Mouse (Mus musculus) limb, embryonic 10.5 days (tissue): Measurements from ENCODE around the gene Hdgf. TPM values are rescaled to one million over a fixed set of nuclear protein-coding genes. Genes with fewer than 3 reads are reported as not detected.

Source experiments
- DNase-seq: peaks from one replicate; pipeline ENCODE4 v3.0.0-alpha.2; 2017; ENCODE audit warnings: low spot score
- H3K27ac ChIP-seq: fragments of 300-500 bp; sonication (generic); 2 replicates; pipeline ENCODE4 v1.5.1; 2016; ENCODE audit warnings: mild to moderate bottlenecking
- H3K27me3 ChIP-seq: fragments of 300-500 bp; sonication (generic); 2 replicates; pipeline ENCODE4 v1.6.1; 2016; ENCODE audit warnings: low read depth, mild to moderate bottlenecking; ENCODE audit not compliant: poor library complexity, severe bottlenecking
- H3K36me3 ChIP-seq: fragments of 300-500 bp; sonication (generic); 2 replicates; pipeline ENCODE4 v1.6.1; 2016; ENCODE audit warnings: mild to moderate bottlenecking, moderate library complexity
- H3K4me1 ChIP-seq: fragments of 300-500 bp; sonication (generic); 2 replicates; pipeline ENCODE4 v1.6.1; 2016
- H3K4me3 ChIP-seq: fragments of 300-500 bp; sonication (generic); 2 replicates; pipeline ENCODE4 v1.5.1; 2016; ENCODE audit warnings: mild to moderate bottlenecking, moderate library complexity
- H3K9me3 ChIP-seq: fragments of 300-500 bp; sonication (generic); replicated peaks from 2 replicates; pipeline ENCODE4 v1.6.1; 2016; ENCODE audit warnings: mild to moderate bottlenecking
- WGBS: fragments of 180-500 bp; shearing (Covaris S2); methylation state at CpG from one replicate; pipeline ENCODE4 v1.1.7; 2016; 5-methylcytosine and 5-hydroxymethylcytosine counted together
- polyA plus RNA-seq: library from polyadenylated mRNA; unstranded; fragments of >200 nt; fragmentation: Nextera tagmentation; extraction: Ambion mirVana; gene quantifications from 2 replicates; pipeline ENCODE4 v1.2.1, GENCODE M21; 2016

The Hdgf gene
- polyA plus RNA-seq, 1 experiment from 2014 or later = 272 TPM

- no peak for DNase-seq
- peak overlapping the region; percentile 75 for H3K4me3 ChIP-seq
- H3K36me3 ChIP-seq = peaks cover 47% of the 10 kb centered on the region
- peaks cover 62% of the 10 kb centered on the region for H3K4me1 ChIP-seq
- no peaks in the 10 kb centered on the region for H3K27me3 ChIP-seq
- H3K9me3 ChIP-seq = no peaks in the 10 kb centered on the region
- 15% methylated on average over 12 of the region's 12 CpGs for WGBS
- peak overlapping the region; percentile 57 for H3K27ac ChIP-seq
Observed at GRCm38 (mm10) chr3:87951946-87952345, 45.8 kb downstream of the Hdgf start.

DNA sequence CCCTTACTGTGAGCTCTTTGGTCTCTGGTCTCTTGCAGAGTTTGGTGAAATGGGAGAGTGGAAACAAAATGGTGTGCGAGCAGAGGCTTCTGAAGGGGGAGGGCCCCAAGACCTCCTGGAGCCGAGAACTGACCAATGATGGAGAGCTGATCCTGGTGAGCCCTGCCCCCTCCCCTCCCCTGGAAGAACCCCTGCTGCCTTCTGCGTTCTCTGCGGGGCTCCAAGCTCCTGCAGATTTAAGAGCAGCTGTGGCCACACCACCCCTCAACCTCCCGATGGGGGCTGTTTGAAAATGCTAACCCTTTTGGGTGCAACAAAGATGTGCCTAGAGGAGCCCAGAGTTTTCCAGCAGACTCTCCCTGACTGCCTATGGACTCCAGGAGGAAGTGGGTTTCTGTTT is 46.3 kb downstream of the Hdgf start:
- H3K36me3 ChIP-seq = peaks cover 47% of the 10 kb centered on the region
- no peaks in the 10 kb centered on the region for H3K27me3 ChIP-seq
- H3K4me1 ChIP-seq = peaks cover 60% of the 10 kb centered on the region
- H3K9me3 ChIP-seq = no peaks in the 10 kb centered on the region
- H3K27ac ChIP-seq = peak overlapping the region; percentile 57
- peak; percentile 41 for DNase-seq
- 3% methylated on average over 5 of the region's 5 CpGs for WGBS
- H3K4me3 ChIP-seq = peak overlapping the region; percentile 75

- H3K36me3 ChIP-seq = peaks cover 23% of the 10 kb centered on the region
- 4% methylated on average over 1 of the region's 1 CpGs for WGBS
- H3K9me3 ChIP-seq = no peaks in the 10 kb centered on the region
- no peak overlapping the region for H3K4me3 ChIP-seq
- no peak for DNase-seq
- H3K4me1 ChIP-seq = peaks cover 39% of the 10 kb centered on the region
- H3K27ac ChIP-seq = peak overlapping the region; percentile 71
- H3K27me3 ChIP-seq = no peaks in the 10 kb centered on the region
Observed at GRCm38 (mm10) chr3:87958056-87958455, 51.9 kb downstream of the Hdgf start.

DNA sequence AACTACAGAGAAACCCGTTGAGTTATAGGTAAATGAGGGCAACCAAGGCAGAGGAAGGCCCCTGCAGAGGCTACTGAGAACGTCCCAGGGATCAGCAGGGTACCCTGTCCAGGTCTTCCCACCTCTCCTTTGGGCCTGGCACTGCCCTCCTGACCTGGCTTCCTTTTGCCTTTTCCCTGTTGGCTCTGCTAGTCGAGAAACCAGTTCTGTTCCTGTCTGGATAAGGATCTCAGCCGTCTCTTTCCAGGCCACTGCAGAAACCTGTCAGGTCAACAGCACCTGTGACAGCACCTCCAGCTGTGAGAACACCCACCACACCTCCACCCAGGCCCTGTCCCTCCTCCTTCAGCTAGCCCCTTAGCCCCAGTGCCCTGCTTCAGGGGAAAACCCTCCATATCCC is 52.4 kb downstream of the Hdgf start:
- H3K27me3 ChIP-seq = no peaks in the 10 kb centered on the region
- DNase-seq = no peak

DNA sequence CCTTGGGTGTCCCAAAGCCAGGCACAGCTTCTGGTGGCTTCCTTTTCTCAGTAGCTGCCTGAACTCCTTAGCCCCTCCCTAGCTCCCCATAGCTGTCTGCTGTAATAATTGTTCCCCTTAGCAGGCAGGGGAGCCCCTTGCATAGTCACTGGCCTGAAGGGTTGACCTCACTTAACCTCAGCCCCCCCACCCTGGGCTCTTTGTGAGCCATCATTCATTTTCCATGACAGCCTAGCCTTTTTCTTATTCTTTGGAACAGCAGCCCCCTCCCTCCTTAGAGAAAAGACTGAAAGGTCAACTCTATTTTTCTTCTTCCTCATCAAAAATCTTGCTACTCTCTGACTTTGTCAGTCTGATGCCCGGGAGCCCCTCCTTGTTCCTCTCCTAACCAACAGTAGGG is 52.8 kb downstream of the Hdgf start:
- DNase-seq = no peak
- Histone ChIP-seq H3K9me3 (no peaks in the 10 kb centered on the region), H3K36me3 (peaks cover 14% of the 10 kb centered on the region), H3K4me1 (peaks cover 39% of the 10 kb centered on the region), H3K27ac (peak overlapping the region; percentile 90), H3K4me3 (0 out of 2 replicates have a peak overlapping the region, but pooled peaks have one; percentile 5), H3K27me3 (no peaks in the 10 kb centered on the region)
- WGBS = 17% methylated on average over 1 of the region's 1 CpGs

More for the DNA sequence above, 52.4 kb downstream of the Hdgf start:
- Histone ChIP-seq H3K9me3 (no peaks in the 10 kb centered on the region), H3K27ac (peak overlapping the region; percentile 71), H3K4me3 (0 out of 2 replicates have a peak overlapping the region, but pooled peaks have one; percentile 5), H3K4me1 (peaks cover 39% of the 10 kb centered on the region), H3K36me3 (peaks cover 19% of the 10 kb centered on the region)
- 11% methylated on average over 4 of the region's 4 CpGs for WGBS

GRCm38 (mm10) chr3:87959371-87959770 is 53.2 kb downstream of the Hdgf start:
- H3K27ac ChIP-seq = peak overlapping the region; percentile 90; the same call in 1 of the 2 replicates
- peaks cover 39% of the 10 kb centered on the region for H3K4me1 ChIP-seq
- H3K4me3 ChIP-seq = no peak overlapping the region
- no peak for DNase-seq
- peaks cover 10% of the 10 kb centered on the region for H3K36me3 ChIP-seq
- H3K27me3 ChIP-seq = no peaks in the 10 kb centered on the region
- H3K9me3 ChIP-seq = no peaks in the 10 kb centered on the region
- WGBS = 59% methylated on average over 7 of the region's 7 CpGs

DNA sequence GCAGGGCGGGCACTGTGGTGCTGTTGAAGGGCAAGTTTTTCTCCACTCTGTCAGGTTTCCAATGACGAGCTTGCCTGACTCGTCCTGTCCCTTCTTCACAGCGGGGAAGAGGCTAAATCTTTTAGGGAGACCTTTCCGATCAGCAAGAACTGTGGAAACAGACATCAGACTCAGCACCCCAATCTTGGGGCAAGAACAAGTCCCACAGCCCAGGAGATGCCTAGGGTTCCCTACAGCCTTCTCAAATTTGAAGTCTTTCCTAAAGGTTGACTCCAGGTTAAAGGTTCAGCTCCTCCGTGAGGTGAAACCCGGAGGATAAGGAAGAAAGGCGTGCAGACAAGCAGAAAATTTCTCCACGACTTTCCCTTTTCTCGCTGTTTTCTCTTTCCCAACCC is 54.1 kb downstream of the Hdgf start:
- Histone ChIP-seq H3K27ac (peak overlapping the region; percentile 90), H3K4me1 (peaks cover 39% of the 10 kb centered on the region), H3K4me3 (peak overlapping the region; percentile 52), H3K27me3 (no peaks in the 10 kb centered on the region), H3K9me3 (no peaks in the 10 kb centered on the region), H3K36me3 (peaks cover 2% of the 10 kb centered on the region)
- WGBS = 11% methylated on average over 10 of the region's 10 CpGs
- DNase-seq = peak; percentile 48

DNA sequence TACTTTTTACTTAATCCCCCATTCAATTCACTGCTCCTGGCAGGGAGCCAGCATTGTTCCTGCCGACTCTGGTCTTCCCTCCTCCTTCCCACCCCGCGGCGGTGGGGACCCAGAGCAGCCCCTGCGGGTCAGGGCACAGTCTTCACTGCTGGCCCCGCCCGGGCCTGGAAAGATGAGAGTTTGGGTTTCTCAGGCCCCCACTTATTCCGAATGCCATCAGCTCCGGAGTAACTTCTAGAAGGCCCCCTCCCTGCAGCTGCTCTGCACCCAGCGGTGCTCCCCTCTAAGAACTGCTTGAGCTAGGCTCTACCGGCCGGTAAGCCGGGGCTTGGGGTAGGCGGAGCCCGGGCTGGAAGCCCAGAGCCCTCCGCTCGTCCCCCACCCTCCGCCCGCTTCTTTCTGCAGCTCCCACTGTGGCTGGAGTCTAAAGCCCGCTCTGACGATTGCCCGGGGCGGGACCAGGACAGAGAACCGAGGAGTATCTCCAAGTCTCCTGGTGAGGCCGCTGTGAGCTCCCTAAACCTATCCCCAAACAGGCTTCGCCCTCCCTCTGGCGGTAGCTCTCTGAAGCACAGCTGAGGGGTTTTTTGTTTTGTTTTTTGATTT is 54.6 kb downstream of the Hdgf start:
- Histone ChIP-seq H3K27me3 (no peaks in the 10 kb centered on the region), H3K9me3 (no peaks in the 10 kb centered on the region), H3K4me3 (peak overlapping the region; percentile 52), H3K36me3 (no peaks in the 10 kb centered on the region), H3K27ac (peak overlapping the region; percentile 90), H3K4me1 (peaks cover 39% of the 10 kb centered on the region)
- WGBS = 2% methylated on average over 27 of the region's 27 CpGs
- DNase-seq = peak; percentile 93

Other genes starting within 250 kb of the Hdgf start
- 0.31 and 0.43 TPM in 2 replicates for gene Lrrc71, start 157.7 kb upstream of the Hdgf start, polyA plus RNA-seq
- 0.28 and 0.29 TPM in 2 replicates for gene Ntrk1, start 111.2 kb upstream of the Hdgf start, polyA plus RNA-seq
- gene Insrr, start 109.4 kb upstream of the Hdgf start, polyA plus RNA-seq = 0.05 and 0.16 TPM in 2 replicates
- gene Pear1, start 82.0 kb upstream of the Hdgf start, polyA plus RNA-seq = 13.8 and 17.7 TPM in 2 replicates
- gene Sh2d2a, start 59.6 kb upstream of the Hdgf start, polyA plus RNA-seq = 0.13 TPM in 1 of 2 replicates, not detected in the other
- gene Prcc, start 20.7 kb upstream of the Hdgf start, polyA plus RNA-seq = 17.5 and 20.5 TPM in 2 replicates
- gene Mrpl24, start 13.2 kb downstream of the Hdgf start, polyA plus RNA-seq = 75.0 and 81.3 TPM in 2 replicates
- 84.8 and 86.0 TPM in 2 replicates for gene Isg20l2, start 24.0 kb downstream of the Hdgf start, polyA plus RNA-seq
- gene Rrnad1, start 24.4 kb downstream of the Hdgf start, polyA plus RNA-seq = 21.1 and 21.7 TPM in 2 replicates
- 944 and 1,066 TPM in 2 replicates for gene Crabp2, start 42.3 kb downstream of the Hdgf start, polyA plus RNA-seq
- gene Nes, start 64.8 kb downstream of the Hdgf start, polyA plus RNA-seq = 13.5 and 14.6 TPM in 2 replicates
- not detected in 2 replicates for gene Bcan, start 93.9 kb downstream of the Hdgf start, polyA plus RNA-seq
- gene Hapln2, start 121.3 kb downstream of the Hdgf start, polyA plus RNA-seq = 0.06 TPM in 1 of 2 replicates, not detected in the other
- 42.4 and 53.4 TPM in 2 replicates for gene Gpatch4, start 136.8 kb downstream of the Hdgf start, polyA plus RNA-seq
- gene Naxe, start 152.2 kb downstream of the Hdgf start, polyA plus RNA-seq = 132 and 148 TPM in 2 replicates
- not detected in 2 replicates for gene Ttc24, start 172.0 kb downstream of the Hdgf start, polyA plus RNA-seq
- gene Iqgap3, start 175.7 kb downstream of the Hdgf start, polyA plus RNA-seq = 23.1 and 26.7 TPM in 2 replicates
- gene Mef2d, start 236.1 kb downstream of the Hdgf start, polyA plus RNA-seq = 12.3 and 14.0 TPM in 2 replicates